Mouse (Mus musculus) cerebellum, adult 11-12 months (tissue): ENCODE measurements around the gene Hbs1l.

Experiments
- DNase-seq: peaks from one replicate; pipeline ENCODE4 v3.0.0; 2022

Hbs1l gene

GRCm38 (mm10) chr10:21295759-21296621, at the start of gene Hbs1l:
Hbs1l (plus strand) TSS chr10:21295979.
- DNase-seq: peak; percentile 94

GRCm38 (mm10) chr10:21248556-21248955, 47.2 kb upstream of the Hbs1l start:
- no peak for DNase-seq

- no peak for DNase-seq
Measured at GRCm38 (mm10) chr10:21251881-21252534, 43.8 kb upstream of the Hbs1l start.

- no peak for DNase-seq
Measured at GRCm38 (mm10) chr10:21252800-21253199, 43.0 kb upstream of the Hbs1l start.

- DNase-seq: no peak
Measured at GRCm38 (mm10) chr10:21254266-21255140, 41.3 kb upstream of the Hbs1l start.

- no peak for DNase-seq
Measured at GRCm38 (mm10) chr10:21257244-21257643, 38.5 kb upstream of the Hbs1l start.

GRCm38 (mm10) chr10:21259649-21260048, 36.1 kb upstream of the Hbs1l start:
- no peak for DNase-seq

GRCm38 (mm10) chr10:21265188-21265587, 30.6 kb upstream of the Hbs1l start:
- no peak for DNase-seq

- no peak for DNase-seq
Measured at GRCm38 (mm10) chr10:21267452-21267851, 28.3 kb upstream of the Hbs1l start.

- no peak for DNase-seq
Measured at GRCm38 (mm10) chr10:21268786-21269410, 26.9 kb upstream of the Hbs1l start.

GRCm38 (mm10) chr10:21269920-21270319, 25.9 kb upstream of the Hbs1l start:
- DNase-seq: no peak

- DNase-seq: no peak
Measured at GRCm38 (mm10) chr10:21270905-21271304, 24.9 kb upstream of the Hbs1l start.

GRCm38 (mm10) chr10:21271310-21271709, 24.5 kb upstream of the Hbs1l start:
- no peak for DNase-seq

GRCm38 (mm10) chr10:21271785-21272184, 24.0 kb upstream of the Hbs1l start:
- no peak for DNase-seq

GRCm38 (mm10) chr10:21287243-21288127, 8.3 kb upstream of the Hbs1l start:
- no peak for DNase-seq

GRCm38 (mm10) chr10:21291228-21291627, 4.6 kb upstream of the Hbs1l start:
- DNase-seq: no peak

GRCm38 (mm10) chr10:21294217-21294616, 1.6 kb upstream of the Hbs1l start:
- no peak for DNase-seq

GRCm38 (mm10) chr10:21295397-21295758, 401 bp upstream of the Hbs1l start:
- DNase-seq: no peak

- DNase-seq: no peak
Measured at GRCm38 (mm10) chr10:21298972-21299371, 3.2 kb downstream of the Hbs1l start.

- no peak for DNase-seq
Measured at GRCm38 (mm10) chr10:21301822-21302221, 6.0 kb downstream of the Hbs1l start.
